Mouse (Mus musculus): ENCODE measurements around the gene Cpox.

GRCm38 (mm10) chr16:58718666-58719120 is 48.6 kb downstream of the Cpox start, which contains the start of gene Gpr15:
- TF ChIP-seq GATA1 (IDR thresholded peaks at IDR 0.05; ENCODE audit: low read length) (no peak), TAL1 (IDR thresholded peaks at IDR 0.05; ENCODE audit: low read length) (no peak)
